Mouse (Mus musculus): ENCODE results near the gene Tex12. TPM values are rescaled to one million over a fixed set of nuclear protein-coding genes. Genes with fewer than 3 reads are reported as not detected.

Gene Tex12
- total and polyA plus RNA-seq, 2 experiments from 2014 or later: not detected

DNA sequence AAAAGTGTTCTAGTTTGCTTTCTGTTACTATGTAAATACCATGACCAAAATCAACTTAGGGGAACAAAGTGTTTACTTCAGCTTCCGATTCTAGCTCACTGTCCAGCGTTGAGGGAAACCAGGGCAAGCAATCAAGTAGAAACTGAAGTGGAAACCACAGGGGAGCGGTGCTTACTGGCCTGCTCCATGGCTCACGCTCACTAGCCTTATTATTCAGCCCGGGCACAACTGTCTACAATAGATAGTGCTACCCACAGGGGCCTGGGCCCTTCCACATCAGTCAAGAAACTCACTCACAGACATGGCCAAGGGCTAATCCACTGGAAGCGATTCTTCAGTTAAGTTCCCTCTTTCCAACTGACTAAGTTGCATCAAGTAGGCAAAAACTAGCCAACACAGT lies 40.4 kb upstream of the Tex12 start:
- peaks cover 14% of the 10 kb centered on the region for H3K4me1 ChIP-seq (ENCODE audit: insufficient read depth, low read length)
- H3K27me3 ChIP-seq (ENCODE audit: insufficient read depth, low read length): no peaks in the 10 kb centered on the region
- TF ChIP-seq CTCF (IDR thresholded peaks at IDR 0.05): no peak
- no peak overlapping the region for H3K4me2 ChIP-seq (ENCODE audit: low read depth, low read length, poor library complexity, severe bottlenecking)
- DNase-seq (ENCODE audit: low spot score): no peak
- 79% methylated on average over 6 of the region's 6 CpGs for WGBS
- no peak overlapping the region for H3K27ac ChIP-seq (ENCODE audit: low read depth, low read length)
- H3K9ac ChIP-seq (replicated peaks; ENCODE audit: low read length, poor library complexity, severe bottlenecking): no peak overlapping the region
- H3K36me3 ChIP-seq (ENCODE audit: insufficient read depth, low read length): peaks cover 36% of the 10 kb centered on the region
- no peaks in the 10 kb centered on the region for H3K9me3 ChIP-seq (ENCODE audit: low read length)
- no peak overlapping the region for H3K4me3 ChIP-seq (ENCODE audit: low read depth, low read length)
- ATAC-seq (ENCODE audit: low FRiP score): no peak

- H3K4me1 ChIP-seq (ENCODE audit: insufficient read depth, low read length): peaks cover under 1% of the 10 kb centered on the region; the same call in 1 of the 2 replicates
- 94% methylated on average over 8 of the region's 8 CpGs for WGBS
- no peak overlapping the region for H3K9ac ChIP-seq (replicated peaks; ENCODE audit: low read length, poor library complexity, severe bottlenecking)
- DNase-seq (ENCODE audit: low spot score) (no peak), ATAC-seq (ENCODE audit: low FRiP score) (no peak)
- H3K4me3 ChIP-seq (ENCODE audit: low read depth, low read length): no peak overlapping the region
- H3K4me2 ChIP-seq (ENCODE audit: low read depth, low read length, poor library complexity, severe bottlenecking): no peak overlapping the region
- H3K36me3 ChIP-seq (ENCODE audit: insufficient read depth, low read length): peaks cover 45% of the 10 kb centered on the region
- H3K27ac ChIP-seq (ENCODE audit: low read depth, low read length): no peak overlapping the region
- no peaks in the 10 kb centered on the region for H3K27me3 ChIP-seq (ENCODE audit: insufficient read depth, low read length)
- no peak for TF ChIP-seq CTCF (IDR thresholded peaks at IDR 0.05)
- no peaks in the 10 kb centered on the region for H3K9me3 ChIP-seq (ENCODE audit: low read length)
Observed at GRCm38 (mm10) chr9:50596973-50597372, 35.8 kb upstream of the Tex12 start.

DNA sequence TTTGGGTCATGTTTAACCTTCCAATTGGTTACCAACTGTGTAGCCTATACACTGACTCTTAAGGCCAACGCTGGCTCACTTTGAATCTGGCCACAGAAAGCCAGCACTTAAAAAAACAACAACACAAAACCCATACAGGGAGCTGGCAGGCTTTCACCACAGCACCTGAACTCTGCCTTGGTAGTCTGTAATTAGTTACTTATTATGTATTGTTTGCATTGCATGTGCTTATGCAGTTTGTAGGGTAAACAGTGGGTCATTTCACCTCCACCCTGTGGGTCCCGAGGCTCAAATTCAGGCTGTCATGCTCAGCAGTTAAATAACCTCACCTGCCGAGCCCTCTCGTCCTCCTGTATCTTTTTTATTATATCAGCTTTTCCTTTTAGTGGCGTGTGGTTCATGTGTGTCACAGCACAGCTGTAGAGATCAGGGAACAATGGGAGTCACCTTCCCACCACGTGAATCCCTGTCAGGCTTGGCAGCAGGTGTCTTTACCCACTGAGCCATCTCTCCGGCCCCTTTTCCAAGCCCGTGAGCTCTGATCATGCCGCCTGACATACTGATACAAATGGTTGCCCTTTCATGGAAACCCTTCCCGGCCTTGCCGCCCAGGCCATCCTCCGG lies 33.8 kb upstream of the Tex12 start:
- Histone ChIP-seq H3K36me3 (ENCODE audit: insufficient read depth, low read length) (peaks cover 39% of the 10 kb centered on the region), H3K27ac (ENCODE audit: low read depth, low read length) (no peak overlapping the region), H3K9ac (replicated peaks; ENCODE audit: low read length, poor library complexity, severe bottlenecking) (no peak overlapping the region), H3K9me3 (ENCODE audit: low read length) (no peaks in the 10 kb centered on the region), H3K4me1 (ENCODE audit: insufficient read depth, low read length) (no peaks in the 10 kb centered on the region), H3K4me2 (ENCODE audit: low read depth, low read length, poor library complexity, severe bottlenecking) (no peak overlapping the region), H3K27me3 (ENCODE audit: insufficient read depth, low read length) (no peaks in the 10 kb centered on the region), H3K4me3 (ENCODE audit: low read depth, low read length) (no peak overlapping the region)
- DNase-seq (ENCODE audit: low spot score): no peak
- no peak for ATAC-seq (ENCODE audit: low FRiP score)
- TF ChIP-seq CTCF (IDR thresholded peaks at IDR 0.05): no peak
- WGBS: 83% methylated on average over 12 of the region's 12 CpGs

- no peak for DNase-seq (ENCODE audit: low spot score)
- Histone ChIP-seq H3K4me3 (ENCODE audit: low read depth, low read length) (no peak overlapping the region), H3K27me3 (ENCODE audit: insufficient read depth, low read length) (no peaks in the 10 kb centered on the region), H3K9ac (replicated peaks; ENCODE audit: low read length, poor library complexity, severe bottlenecking) (no peak overlapping the region), H3K4me2 (ENCODE audit: low read depth, low read length, poor library complexity, severe bottlenecking) (no peak overlapping the region), H3K9me3 (ENCODE audit: low read length) (no peaks in the 10 kb centered on the region), H3K4me1 (ENCODE audit: insufficient read depth, low read length) (no peaks in the 10 kb centered on the region), H3K27ac (ENCODE audit: low read depth, low read length) (no peak overlapping the region), H3K36me3 (ENCODE audit: insufficient read depth, low read length) (peaks cover 28% of the 10 kb centered on the region)
- 93% methylated on average over 3 of the region's 3 CpGs for WGBS
- peak; percentile 62 for TF ChIP-seq CTCF (IDR thresholded peaks at IDR 0.05)
- ATAC-seq (ENCODE audit: low FRiP score): no peak
Observed at GRCm38 (mm10) chr9:50593544-50593943, 32.4 kb upstream of the Tex12 start.

GRCm38 (mm10) chr9:50592955-50593354 lies 31.8 kb upstream of the Tex12 start:
- Histone ChIP-seq H3K4me1 (ENCODE audit: insufficient read depth, low read length) (no peaks in the 10 kb centered on the region), H3K9me3 (ENCODE audit: low read length) (no peaks in the 10 kb centered on the region), H3K27ac (ENCODE audit: low read depth, low read length) (no peak overlapping the region), H3K9ac (replicated peaks; ENCODE audit: low read length, poor library complexity, severe bottlenecking) (no peak overlapping the region), H3K27me3 (ENCODE audit: insufficient read depth, low read length) (no peaks in the 10 kb centered on the region), H3K4me2 (ENCODE audit: low read depth, low read length, poor library complexity, severe bottlenecking) (no peak overlapping the region), H3K36me3 (ENCODE audit: insufficient read depth, low read length) (peaks cover 22% of the 10 kb centered on the region), H3K4me3 (ENCODE audit: low read depth, low read length) (no peak overlapping the region)
- DNase-seq (ENCODE audit: low spot score) (no peak), ATAC-seq (ENCODE audit: low FRiP score) (no peak)
- WGBS: 90% methylated on average over 9 of the region's 9 CpGs
- TF ChIP-seq CTCF (IDR thresholded peaks at IDR 0.05): no peak

- no peak for DNase-seq (ENCODE audit: low spot score)
- H3K27me3 ChIP-seq (ENCODE audit: insufficient read depth, low read length): no peaks in the 10 kb centered on the region
- no peak overlapping the region for H3K9ac ChIP-seq (replicated peaks; ENCODE audit: low read length, poor library complexity, severe bottlenecking)
- TF ChIP-seq CTCF (IDR thresholded peaks at IDR 0.05): no peak
- H3K9me3 ChIP-seq (ENCODE audit: low read length): no peaks in the 10 kb centered on the region
- H3K4me2 ChIP-seq (ENCODE audit: low read depth, low read length, poor library complexity, severe bottlenecking): no peak overlapping the region
- WGBS: 77% methylated on average over 10 of the region's 10 CpGs
- no peak overlapping the region for H3K27ac ChIP-seq (ENCODE audit: low read depth, low read length)
- no peaks in the 10 kb centered on the region for H3K4me1 ChIP-seq (ENCODE audit: insufficient read depth, low read length)
- no peak overlapping the region for H3K4me3 ChIP-seq (ENCODE audit: low read depth, low read length)
- no peak for ATAC-seq (ENCODE audit: low FRiP score)
- peaks cover 7% of the 10 kb centered on the region; the same call in 1 of the 2 replicates for H3K36me3 ChIP-seq (ENCODE audit: insufficient read depth, low read length)
Observed at GRCm38 (mm10) chr9:50590856-50591518, 29.9 kb upstream of the Tex12 start.

Measured in midbrain, postnatal 0 days (tissue).